Mouse (Mus musculus) intestine, postnatal 0 days (tissue): Measurements from ENCODE around the gene Clasp1. TPM values are rescaled to one million over a fixed set of nuclear protein-coding genes. Genes with fewer than 3 reads are reported as not detected.

Experiments
- ATAC-seq: fragments of 200-750 bp; cut with Nextera tagmentation; 2 replicates; pipeline ENCODE4 v1.8.0; 2017; ENCODE audit warnings: mild to moderate bottlenecking, moderate TSS enrichment, moderate library complexity
- H3K27ac ChIP-seq: fragments of 300-500 bp; sonication (generic); 2 replicates; pipeline ENCODE4 v1.5.1; 2014; ENCODE audit warnings: mild to moderate bottlenecking, low read depth, low read length, moderate library complexity
- H3K27me3 ChIP-seq: fragments of 300-500 bp; sonication (generic); replicated peaks from 2 replicates; pipeline ENCODE4 v1.6.1; 2014; ENCODE audit warnings: low read length, mixed read lengths; ENCODE audit not compliant: control insufficient read depth, insufficient read depth
- H3K36me3 ChIP-seq: fragments of 300-500 bp; sonication (generic); 2 replicates; pipeline ENCODE4 v1.6.1; 2014; ENCODE audit warnings: mild to moderate bottlenecking, moderate library complexity; ENCODE audit not compliant: control insufficient read depth, insufficient read depth
- H3K4me1 ChIP-seq: fragments of 300-500 bp; sonication (generic); replicated peaks from 2 replicates; pipeline ENCODE4 v1.6.1; 2014; ENCODE audit warnings: antibody characterized with exemption, low read length, mixed read lengths; ENCODE audit not compliant: control insufficient read depth, insufficient read depth
- H3K4me2 ChIP-seq: fragments of 300-500 bp; sonication (generic); replicated peaks from 2 replicates; pipeline ENCODE4 v1.6.1; 2014; ENCODE audit warnings: low read depth, mild to moderate bottlenecking, moderate library complexity
- H3K4me3 ChIP-seq: fragments of 300-500 bp; sonication (generic); 2 replicates; pipeline ENCODE4 v1.5.1; 2014; ENCODE audit warnings: low read depth, low read length
- H3K9ac ChIP-seq: fragments of 300-500 bp; sonication (generic); 2 replicates; pipeline ENCODE4 v1.6.1; 2014; ENCODE audit warnings: mild to moderate bottlenecking, low read depth, low read length
- H3K9me3 ChIP-seq: fragments of 300-500 bp; sonication (generic); 2 replicates; pipeline ENCODE4 v1.6.1; 2016; ENCODE audit warnings: mixed run types; ENCODE audit not compliant: control insufficient read depth
- CTCF ChIP-seq: sonication (generic); IDR thresholded peaks from 2 replicates; pipeline ENCODE4 v1.5.1; 2016; ENCODE audit warnings: low read depth, mild to moderate bottlenecking, control low read depth, antibody characterized with exemption, moderate library complexity
- WGBS: fragments of 180-500 bp; shearing (Covaris S2); extraction: QIAGEN DNeasy Blood & Tissue Kit; methylation state at CpG from one replicate; pipeline ENCODE4 v1.1.7; 2014; 5-methylcytosine and 5-hydroxymethylcytosine counted together
- polyA plus RNA-seq: library from polyadenylated mRNA; unstranded; fragments of >200 nt; fragmentation: Nextera tagmentation; extraction: Ambion mirVana; gene quantifications from 2 replicates; pipeline ENCODE4 v1.2.1, GENCODE M21; 2015

Gene Clasp1
- polyA plus RNA-seq, 1 experiment from 2014 or later, result 8.7 TPM

DNA sequence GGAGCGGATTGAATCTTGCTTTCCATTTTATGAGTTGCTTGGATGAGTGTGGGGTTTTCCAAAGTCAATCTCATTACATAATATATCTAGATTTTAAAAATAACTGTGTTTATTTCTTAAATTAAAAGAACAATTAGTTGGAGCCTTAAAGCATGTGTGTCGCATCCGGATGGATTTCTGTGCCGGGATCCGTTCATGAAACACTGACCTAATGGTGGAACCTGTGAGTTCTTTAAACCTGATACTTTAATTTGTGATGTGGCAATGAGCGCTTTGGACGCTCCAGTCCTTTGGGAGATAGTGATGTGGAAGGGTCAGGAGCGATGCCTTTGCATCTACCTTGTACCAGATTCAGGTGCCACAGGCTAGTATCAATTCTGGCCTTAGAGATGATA, 1.4 kb downstream of the Clasp1 start:
- Histone ChIP-seq H3K27me3 (no peaks in the 10 kb centered on the region), H3K9ac (peak overlapping the region; percentile 90), H3K36me3 (no peaks in the 10 kb centered on the region; the same call in 1 of the 2 replicates), H3K9me3 (no peaks in the 10 kb centered on the region), H3K4me2 (peak overlapping the region; percentile 81), H3K4me1 (no peaks in the 10 kb centered on the region), H3K27ac (peak overlapping the region; percentile 92), H3K4me3 (peak overlapping the region; percentile 95)
- no peak for ATAC-seq
- no peak for TF ChIP-seq CTCF
- 15% methylated on average over 8 of the region's 8 CpGs for WGBS

DNA sequence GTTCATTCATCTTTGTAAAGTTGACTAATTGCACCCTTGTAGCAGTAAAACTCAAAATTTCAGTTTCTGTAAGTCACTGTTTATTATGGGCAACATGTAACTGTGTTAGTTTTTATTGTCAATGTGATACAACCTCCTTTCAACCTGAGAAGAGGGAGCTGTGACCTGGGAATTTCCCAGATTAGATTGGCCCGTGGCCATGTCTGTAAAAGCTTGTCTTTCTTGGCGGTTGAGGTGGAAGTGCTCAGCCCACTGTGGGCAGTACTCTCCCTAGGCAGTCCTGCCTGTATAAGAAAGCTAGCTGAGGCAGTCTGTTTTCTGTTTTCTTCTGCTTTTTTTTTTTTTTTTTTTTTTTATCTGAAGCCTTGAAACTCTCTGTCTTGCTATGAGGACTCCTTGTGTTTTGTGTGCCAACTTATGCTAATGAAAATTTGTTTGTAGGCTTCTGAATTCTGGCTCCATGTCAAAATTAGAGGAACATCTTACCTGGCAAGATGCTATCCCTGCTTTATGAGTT, 2.1 kb downstream of the Clasp1 start:
- TF ChIP-seq CTCF, result no peak
- Histone ChIP-seq H3K4me2 (peak overlapping the region; percentile 81; the same call in 1 of the 2 replicates), H3K9ac (no peak overlapping the region), H3K4me3 (no peak overlapping the region), H3K27me3 (no peaks in the 10 kb centered on the region), H3K9me3 (no peaks in the 10 kb centered on the region), H3K36me3 (no peaks in the 10 kb centered on the region; the same call in 1 of the 2 replicates), H3K27ac (no peak overlapping the region), H3K4me1 (no peaks in the 10 kb centered on the region)
- ATAC-seq, result no peak
- WGBS, result 54% methylated on average over 2 of the region's 2 CpGs

DNA sequence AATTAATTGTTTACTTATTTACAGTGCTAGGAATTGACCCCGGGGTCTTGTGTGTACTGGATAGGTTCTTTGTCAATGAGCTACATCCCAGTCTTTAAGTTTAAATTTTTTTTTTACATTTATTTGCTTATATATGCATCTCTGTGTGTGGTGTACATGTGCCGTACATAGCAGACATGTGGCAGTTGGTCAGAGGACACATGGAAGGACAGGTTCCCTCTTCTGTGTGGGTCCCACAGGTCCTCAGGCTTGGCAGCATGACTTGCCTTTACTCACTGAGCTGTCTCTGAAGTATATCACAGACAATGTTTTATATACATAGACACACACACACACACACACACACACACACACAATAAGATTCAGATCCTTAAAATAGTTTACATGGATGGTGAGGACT, 3.4 kb downstream of the Clasp1 start:
- WGBS, result 86% methylated on average over 2 of the region's 2 CpGs
- no peak for TF ChIP-seq CTCF

DNA sequence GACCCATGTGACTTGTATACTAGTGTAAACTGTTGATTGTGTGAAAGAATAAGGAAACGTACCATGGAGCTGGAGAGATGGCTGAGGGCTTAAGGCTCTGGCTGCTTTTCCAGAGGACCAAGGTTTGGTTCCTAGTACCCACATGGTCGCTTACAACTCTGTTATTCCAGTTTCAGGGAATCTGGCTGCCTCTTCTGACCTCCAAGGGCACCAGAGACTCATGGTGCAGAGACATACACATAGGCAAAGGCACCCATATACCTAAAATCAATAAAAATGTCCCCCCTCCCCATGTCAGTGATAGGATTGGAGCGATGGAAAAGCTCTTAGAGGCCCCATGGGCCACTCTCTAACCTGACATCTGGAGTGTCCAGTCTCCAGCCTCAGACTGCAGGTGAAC, 5.1 kb downstream of the Clasp1 start:
- no peak for ATAC-seq
- no peak overlapping the region for H3K4me2 ChIP-seq
- H3K9ac ChIP-seq, result no peak overlapping the region
- H3K27ac ChIP-seq, result no peak overlapping the region
- no peaks in the 10 kb centered on the region; the same call in 1 of the 2 replicates for H3K36me3 ChIP-seq
- H3K4me1 ChIP-seq, result no peaks in the 10 kb centered on the region
- no peaks in the 10 kb centered on the region for H3K27me3 ChIP-seq
- WGBS, result 82% methylated on average over 3 of the region's 3 CpGs
- no peak for TF ChIP-seq CTCF
- no peaks in the 10 kb centered on the region for H3K9me3 ChIP-seq
- H3K4me3 ChIP-seq, result no peak overlapping the region

More for the DNA sequence above, 3.4 kb downstream of the Clasp1 start:
- H3K27ac ChIP-seq, result no peak overlapping the region
- no peak overlapping the region for H3K9ac ChIP-seq
- H3K9me3 ChIP-seq, result no peaks in the 10 kb centered on the region
- ATAC-seq, result no peak
- H3K4me2 ChIP-seq, result no peak overlapping the region
- H3K27me3 ChIP-seq, result no peaks in the 10 kb centered on the region
- no peaks in the 10 kb centered on the region for H3K4me1 ChIP-seq
- no peak overlapping the region for H3K4me3 ChIP-seq
- no peaks in the 10 kb centered on the region; the same call in 1 of the 2 replicates for H3K36me3 ChIP-seq

DNA sequence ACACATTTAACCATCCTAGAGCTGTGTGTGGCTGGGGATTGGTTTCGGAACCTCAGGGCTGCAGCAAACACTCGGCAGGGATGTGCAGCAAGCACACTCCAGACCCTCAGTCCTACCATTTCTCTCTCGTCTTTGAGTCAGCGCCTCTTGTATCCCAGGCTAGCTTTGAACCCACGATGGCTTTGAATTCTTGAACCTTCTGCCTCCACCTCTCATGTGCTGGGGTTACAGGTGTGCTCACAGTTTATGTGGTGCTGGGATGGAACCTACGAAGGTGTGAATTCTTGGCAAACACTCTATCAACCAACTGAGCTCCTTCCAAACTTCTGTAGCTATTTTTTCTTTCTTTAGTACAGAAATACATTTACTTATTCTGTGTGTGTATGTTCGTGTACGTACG, 9.0 kb downstream of the Clasp1 start:
- 93% methylated on average over 9 of the region's 9 CpGs for WGBS
- Histone ChIP-seq H3K4me1 (no peaks in the 10 kb centered on the region), H3K4me3 (no peak overlapping the region), H3K36me3 (peaks cover 2% of the 10 kb centered on the region; the same call in 1 of the 2 replicates), H3K9ac (no peak overlapping the region), H3K27me3 (no peaks in the 10 kb centered on the region), H3K9me3 (no peaks in the 10 kb centered on the region), H3K4me2 (no peak overlapping the region), H3K27ac (no peak overlapping the region)
- no peak for ATAC-seq
- TF ChIP-seq CTCF, result no peak

DNA sequence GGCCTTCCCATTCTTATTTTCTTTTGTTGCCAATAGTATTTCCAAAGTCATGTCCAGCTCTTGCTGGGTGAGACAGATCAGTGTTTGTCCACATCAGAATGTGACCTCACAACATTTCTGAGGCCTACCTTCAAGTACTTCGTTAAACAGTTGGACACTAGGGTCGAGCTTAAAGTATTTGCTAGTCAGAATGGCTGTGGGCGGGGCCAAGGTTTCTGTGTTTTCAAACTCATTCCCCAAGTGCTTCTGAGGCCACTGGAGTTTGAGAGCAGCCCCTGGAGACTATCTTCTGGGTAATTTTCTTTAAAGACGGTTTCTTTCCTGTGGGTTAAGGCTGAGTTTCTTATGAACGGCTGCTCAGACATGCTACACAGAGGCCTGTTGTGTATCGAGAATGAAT, 9.7 kb downstream of the Clasp1 start:
- no peak overlapping the region for H3K4me2 ChIP-seq
- H3K36me3 ChIP-seq, result peaks cover 2% of the 10 kb centered on the region; the same call in 1 of the 2 replicates
- no peak for ATAC-seq
- TF ChIP-seq CTCF, result no peak
- H3K9ac ChIP-seq, result no peak overlapping the region
- no peaks in the 10 kb centered on the region for H3K9me3 ChIP-seq
- no peaks in the 10 kb centered on the region for H3K4me1 ChIP-seq
- WGBS, result 74% methylated on average over 6 of the region's 6 CpGs
- no peak overlapping the region for H3K4me3 ChIP-seq
- no peaks in the 10 kb centered on the region for H3K27me3 ChIP-seq
- no peak overlapping the region for H3K27ac ChIP-seq
